Mouse (Mus musculus): ENCODE data around the gene Bcorl1. TPM values are rescaled to one million over a fixed set of nuclear protein-coding genes. Genes with fewer than 3 reads are reported as not detected.

Bcorl1 gene
- total RNA-seq, 2 experiments from 2014 or later: 18.6 to 23.8 TPM

Other genes with a start within 250 kb of the Bcorl1 start
- gene Xpnpep2, start 232.6 kb upstream of the Bcorl1 start, total RNA-seq (2021): under 1 TPM; 0.13 to 0.39 TPM
- gene Sash3, start 194.9 kb upstream of the Bcorl1 start, total RNA-seq (2021): 1 to 10 TPM; 1.6 to 1.8 TPM
- 10 to 100 TPM; 75.9 to 84.7 TPM for gene Zdhhc9, start 132.5 kb upstream of the Bcorl1 start, total RNA-seq (2021)
- gene Utp14a, start 84.5 kb upstream of the Bcorl1 start, total RNA-seq (2021): 10 to 100 TPM; 17.5 to 19.2 TPM
- gene Elf4, start 121.8 kb downstream of the Bcorl1 start, total RNA-seq (2021): 1 to 10 TPM in 1 of 2 experiments, under 1 TPM in 1; 0.93 to 1.0 TPM
- gene Aifm1, start 172.2 kb downstream of the Bcorl1 start, total RNA-seq (2021): 10 to 100 TPM; 24.5 to 24.7 TPM
- gene Rab33a, start 177.9 kb downstream of the Bcorl1 start, total RNA-seq (2021): 10 to 100 TPM; 26.4 to 28.2 TPM